Mouse (Mus musculus) bone marrow, adult 2 months (tissue): ENCODE measurements around the gene Specc1.

ENCODE experiments used
- CTCF ChIP-seq: fragments of 200-500 bp; IDR thresholded peaks from 2 replicates; pipeline ENCODE4 v1.5.1; 2011; ENCODE audit warnings: low read length, control low read depth; ENCODE audit not compliant: control insufficient read depth, insufficient read depth
- POLR2A ChIP-seq: fragments of 200-500 bp; IDR thresholded peaks from 2 replicates; pipeline ENCODE4 v1.6.1; 2011; ENCODE audit warnings: low read depth, mild to moderate bottlenecking, control low read depth, low read length, borderline replicate concordance; ENCODE audit not compliant: control insufficient read depth

DNA sequence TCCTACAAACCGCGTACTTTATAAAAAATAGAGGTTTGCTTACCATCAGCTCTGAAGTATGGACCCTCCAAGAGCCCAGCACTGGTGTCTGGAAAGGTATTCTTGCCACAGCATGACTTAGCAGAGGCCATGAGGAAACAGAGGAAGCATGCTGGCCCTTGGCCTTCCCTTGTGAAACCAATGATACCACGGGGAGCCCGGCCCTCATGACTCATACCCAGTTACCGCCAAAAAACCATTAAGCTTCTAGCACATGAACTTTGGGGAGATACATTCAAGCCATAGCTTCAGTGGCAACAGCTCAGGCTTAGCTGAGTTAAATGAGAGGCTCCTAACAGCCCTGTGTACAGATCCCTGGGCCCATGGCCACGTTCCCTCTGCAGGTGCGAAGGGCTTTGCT lies 267.4 kb downstream of the Specc1 start:
- no peak for TF ChIP-seq CTCF
- TF ChIP-seq POLR2A, result no peak
